Mouse (Mus musculus) embryonic facial prominence, embryonic 10.5 days (tissue): Measurements from ENCODE around the gene Abcc2. TPM values are rescaled to one million over a fixed set of nuclear protein-coding genes. Genes with fewer than 3 reads are reported as not detected.

Experiments
- DNase-seq: peaks from one replicate; pipeline ENCODE4 v3.0.0-alpha.2; 2017; ENCODE audit warnings: low spot score
- H3K27ac ChIP-seq: fragments of 300-500 bp; sonication (generic); replicated peaks from 2 replicates; pipeline ENCODE4 v1.5.1; 2016; ENCODE audit warnings: mild to moderate bottlenecking
- H3K27me3 ChIP-seq: fragments of 300-500 bp; sonication (generic); replicated peaks from 2 replicates; pipeline ENCODE4 v1.6.1; 2016; ENCODE audit warnings: low read depth, mild to moderate bottlenecking; ENCODE audit not compliant: poor library complexity, severe bottlenecking
- H3K36me3 ChIP-seq: fragments of 300-500 bp; sonication (generic); replicated peaks from 2 replicates; pipeline ENCODE4 v1.6.1; 2016; ENCODE audit warnings: mild to moderate bottlenecking, moderate library complexity
- H3K4me1 ChIP-seq: fragments of 300-500 bp; sonication (generic); 2 replicates; pipeline ENCODE4 v1.6.1; 2016
- H3K4me3 ChIP-seq: fragments of 300-500 bp; sonication (generic); 2 replicates; pipeline ENCODE4 v1.5.1; 2016; ENCODE audit warnings: mild to moderate bottlenecking, moderate library complexity
- H3K9me3 ChIP-seq: fragments of 300-500 bp; sonication (generic); 2 replicates; pipeline ENCODE4 v1.6.1; 2016; ENCODE audit warnings: mild to moderate bottlenecking
- WGBS: fragments of 180-500 bp; shearing (Covaris S2); methylation state at CpG from one replicate; pipeline ENCODE4 v1.1.7; 2016; 5-methylcytosine and 5-hydroxymethylcytosine counted together
- polyA plus RNA-seq: library from polyadenylated mRNA; unstranded; fragments of >200 nt; fragmentation: Nextera tagmentation; extraction: Ambion mirVana; gene quantifications from 2 replicates; pipeline ENCODE4 v1.2.1, GENCODE M21; 2016

Abcc2 gene
- 0.05 TPM in 1 of 2 replicates, not detected in the other for polyA plus RNA-seq

DNA sequence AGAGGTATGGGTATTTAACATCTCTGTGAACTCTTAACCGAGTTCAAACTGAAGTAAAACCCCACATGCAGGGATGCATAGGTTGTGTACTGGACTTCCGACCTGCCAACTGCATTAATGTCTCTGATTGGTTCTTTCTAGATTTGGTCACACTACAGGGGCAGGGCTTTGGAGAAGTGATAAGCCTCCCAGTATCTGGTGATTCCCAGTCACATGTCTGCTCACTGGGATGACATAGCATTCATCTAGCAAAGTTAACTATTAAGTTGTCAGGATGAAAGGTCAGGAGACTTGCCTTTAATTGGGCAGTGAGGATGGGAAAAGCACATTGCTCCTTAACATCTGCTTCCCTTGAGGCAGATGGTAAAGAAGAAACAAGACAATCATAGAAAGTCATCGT lies at the start of gene Abcc2:
Gene Abcc2, plus strand, starts transcription at position 213 of the 400 bp plus-strand sequence.
- 77% methylated on average over 3 of the region's 3 CpGs for WGBS
- Histone ChIP-seq H3K9me3 (no peaks in the 10 kb centered on the region), H3K4me3 (no peak within 1 kb of the TSS), H3K4me1 (no peaks in the 10 kb centered on the region), H3K27me3 (no peaks in the 10 kb centered on the region), H3K27ac (no peak within 1 kb of the TSS), H3K36me3 (no peaks in the 10 kb centered on the region)
- DNase-seq = no peak

DNA sequence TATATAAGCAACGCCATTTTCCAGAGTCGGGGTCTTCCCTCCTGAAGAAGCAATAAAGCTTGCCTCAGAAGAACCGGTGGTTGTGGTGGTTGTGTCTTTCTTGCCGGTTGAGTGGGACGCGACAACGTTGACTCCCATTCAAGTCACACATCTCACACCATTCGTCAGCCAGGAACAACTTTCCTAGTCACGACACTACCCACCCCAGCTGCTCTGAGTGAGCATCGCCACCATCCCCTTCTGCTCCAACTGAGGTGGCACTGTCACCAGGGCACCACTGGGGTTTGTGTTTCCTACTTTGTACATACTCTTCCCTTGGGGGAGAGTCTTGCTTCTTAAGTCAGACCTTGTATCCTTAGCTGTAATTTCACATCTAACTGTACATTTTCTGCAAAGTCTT lies 43.6 kb upstream of the Abcc2 start:
- Histone ChIP-seq H3K27me3 (no peaks in the 10 kb centered on the region), H3K9me3 (no peaks in the 10 kb centered on the region), H3K27ac (no peak overlapping the region), H3K4me1 (peaks cover 7% of the 10 kb centered on the region), H3K36me3 (peaks cover 94% of the 10 kb centered on the region), H3K4me3 (no peak overlapping the region)
- WGBS = 92% methylated on average over 10 of the region's 10 CpGs
- no peak for DNase-seq

GRCm38 (mm10) chr19:43743401-43743800 lies 38.6 kb upstream of the Abcc2 start:
- H3K4me3 ChIP-seq = no peak overlapping the region
- H3K4me1 ChIP-seq = no peaks in the 10 kb centered on the region
- 97% methylated on average over 7 of the region's 7 CpGs for WGBS
- H3K36me3 ChIP-seq = peaks cover 98% of the 10 kb centered on the region
- no peak for DNase-seq
- H3K27me3 ChIP-seq = no peaks in the 10 kb centered on the region
- H3K27ac ChIP-seq = no peak overlapping the region
- H3K9me3 ChIP-seq = no peaks in the 10 kb centered on the region

DNA sequence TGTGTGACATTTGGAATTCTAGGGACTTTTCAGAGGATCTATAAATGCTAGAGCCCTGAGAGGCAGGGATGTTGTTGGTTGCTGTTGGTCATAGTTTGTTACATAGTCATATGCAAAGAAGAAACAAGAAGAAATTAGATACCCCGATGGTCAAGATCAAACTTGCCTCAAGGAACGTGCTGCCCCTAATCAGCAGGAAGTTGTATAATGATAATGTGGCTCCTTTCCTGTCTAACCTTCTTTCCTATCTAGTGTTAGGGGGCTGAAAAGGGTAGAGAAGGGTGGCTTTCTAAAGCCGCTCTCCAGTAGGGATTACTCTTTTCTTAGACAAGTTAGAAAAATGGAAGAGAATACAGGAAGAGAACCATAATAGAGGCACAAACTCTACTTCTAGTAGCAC lies 36.3 kb upstream of the Abcc2 start:
- Histone ChIP-seq H3K4me1 (no peaks in the 10 kb centered on the region), H3K9me3 (no peaks in the 10 kb centered on the region), H3K4me3 (no peak overlapping the region), H3K27me3 (no peaks in the 10 kb centered on the region), H3K36me3 (peaks cover 97% of the 10 kb centered on the region), H3K27ac (no peak overlapping the region)
- no peak for DNase-seq
- WGBS = 92% methylated on average over 3 of the region's 3 CpGs

- Histone ChIP-seq H3K27me3 (no peaks in the 10 kb centered on the region), H3K36me3 (peaks cover 82% of the 10 kb centered on the region), H3K4me3 (no peak overlapping the region), H3K27ac (no peak overlapping the region), H3K4me1 (0 out of 2 replicates have a peak, but pooled peaks cover 5% of the 10 kb centered on the region), H3K9me3 (no peaks in the 10 kb centered on the region)
- WGBS = 94% methylated on average over 4 of the region's 4 CpGs
- no peak for DNase-seq
Observed at GRCm38 (mm10) chr19:43747877-43748276, 34.1 kb upstream of the Abcc2 start.

GRCm38 (mm10) chr19:43750008-43750407 lies 32.0 kb upstream of the Abcc2 start:
- 91% methylated on average over 2 of the region's 2 CpGs for WGBS
- Histone ChIP-seq H3K4me1 (peaks cover 9% of the 10 kb centered on the region), H3K4me3 (no peak overlapping the region), H3K9me3 (no peaks in the 10 kb centered on the region), H3K36me3 (peaks cover 62% of the 10 kb centered on the region), H3K27me3 (no peaks in the 10 kb centered on the region), H3K27ac (no peak overlapping the region)
- DNase-seq = no peak

DNA sequence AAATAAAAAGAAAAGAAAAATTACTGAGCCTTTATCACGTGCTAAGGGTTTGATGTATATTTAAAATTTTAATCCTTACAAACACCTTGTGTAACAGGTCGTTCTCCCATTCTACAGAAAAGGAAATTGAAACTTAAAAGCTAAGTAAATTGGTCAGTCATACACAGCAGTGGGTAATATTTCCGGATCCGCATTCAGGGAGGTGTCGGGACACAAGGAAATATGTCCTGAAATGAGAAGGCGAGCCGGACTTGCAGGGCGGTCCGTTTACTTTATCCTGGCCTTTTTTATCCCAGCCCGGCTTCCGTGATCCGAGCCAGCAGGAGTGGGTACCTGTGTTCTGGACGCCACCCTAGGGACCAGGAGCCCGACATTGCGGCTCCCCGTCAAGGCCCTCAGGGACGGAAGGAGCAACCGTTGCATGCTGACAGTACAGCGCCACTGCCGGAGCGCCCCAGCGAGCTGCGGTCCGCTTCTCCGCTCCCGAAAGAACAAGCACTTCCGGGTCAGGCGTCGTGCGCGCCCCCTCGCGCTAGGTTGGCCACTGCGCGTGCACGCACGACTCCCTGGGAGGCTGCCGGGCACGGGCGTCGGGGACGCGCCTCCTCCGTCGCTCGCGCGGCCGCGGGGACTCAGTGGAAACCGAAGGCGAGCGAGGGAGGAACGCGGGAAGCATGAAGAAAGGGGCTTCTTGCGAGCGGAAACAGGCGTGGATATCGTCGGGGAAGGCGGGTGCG lies 29.3 kb upstream of the Abcc2 start, which contains the start of the genes Cutc and Cox15:
Gene Cutc, plus strand, starts transcription at position 508 of the 737 bp plus-strand sequence.
Gene Cox15, minus strand, starts transcription at position 512 of the 737 bp plus-strand sequence.
- under 1% methylated on average over 62 of the region's 62 CpGs for WGBS
- peak within 1 kb of the TSS; percentile 79 for H3K4me3 ChIP-seq
- H3K36me3 ChIP-seq = peaks cover 35% of the 10 kb centered on the region
- DNase-seq = peak; percentile 97
- no peaks in the 10 kb centered on the region for H3K27me3 ChIP-seq
- peaks cover 9% of the 10 kb centered on the region for H3K4me1 ChIP-seq
- H3K9me3 ChIP-seq = no peaks in the 10 kb centered on the region
- peak within 1 kb of the TSS; percentile 97 for H3K27ac ChIP-seq

DNA sequence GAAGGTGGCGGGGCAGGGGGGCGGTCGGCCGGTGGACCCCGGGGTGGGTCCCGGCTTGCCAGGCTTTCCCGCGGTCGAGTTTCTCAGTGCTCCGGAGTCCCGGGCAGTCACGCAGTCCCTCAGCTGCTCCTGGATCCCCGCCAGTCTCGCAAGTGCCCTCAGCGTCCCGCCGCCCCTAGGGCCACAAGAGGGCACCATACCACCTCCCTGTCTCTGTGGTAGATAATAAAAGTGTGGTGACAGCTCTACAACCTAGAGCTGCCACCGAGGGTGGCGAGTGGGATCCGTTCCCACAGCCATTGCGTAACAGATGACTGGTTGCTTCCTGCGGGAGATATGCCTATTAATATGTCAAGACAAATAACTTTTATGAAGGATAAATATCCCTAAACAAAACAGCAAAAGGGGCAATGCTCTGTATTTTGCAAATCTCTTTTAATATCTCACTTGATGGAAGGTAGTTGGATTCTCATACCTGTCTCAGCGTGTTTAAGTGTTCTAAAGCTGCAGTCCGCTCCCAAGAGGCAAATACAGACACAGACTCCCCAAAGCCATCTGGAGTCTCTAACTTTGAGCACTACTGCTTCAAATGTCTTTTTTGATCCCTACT lies 28.7 kb upstream of the Abcc2 start:
- H3K36me3 ChIP-seq = peaks cover 28% of the 10 kb centered on the region
- peak; percentile 86 for DNase-seq
- WGBS = 1% methylated on average over 23 of the region's 24 CpGs

DNA sequence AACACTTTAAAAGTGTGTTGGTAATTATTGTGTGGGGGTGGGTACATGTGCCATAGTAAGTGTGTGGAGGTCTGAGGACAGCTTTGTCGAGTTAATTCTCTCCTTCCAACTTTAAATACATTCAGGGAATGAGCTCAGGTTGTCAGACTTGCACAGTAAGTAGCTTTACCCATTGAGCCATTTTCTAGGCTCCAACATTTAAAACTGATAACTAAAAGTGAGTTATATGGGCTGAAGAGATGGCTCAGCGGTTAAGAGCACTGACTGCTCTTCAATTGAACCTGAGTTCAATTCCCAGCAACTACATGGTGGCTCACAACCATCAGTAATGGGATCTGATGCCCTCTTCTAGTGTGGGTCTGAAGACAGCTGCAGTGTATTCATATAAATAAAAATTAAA lies 27.8 kb upstream of the Abcc2 start:
- H3K36me3 ChIP-seq = peaks cover 19% of the 10 kb centered on the region
- H3K27me3 ChIP-seq = no peaks in the 10 kb centered on the region
- no peak overlapping the region for H3K27ac ChIP-seq
- peaks cover 9% of the 10 kb centered on the region for H3K4me1 ChIP-seq
- H3K4me3 ChIP-seq = no peak overlapping the region
- no peak for DNase-seq
- 78% methylated on average over 2 of the region's 2 CpGs for WGBS
- H3K9me3 ChIP-seq = no peaks in the 10 kb centered on the region

More for the DNA sequence above, 28.7 kb upstream of the Abcc2 start:
- Histone ChIP-seq H3K9me3 (no peaks in the 10 kb centered on the region), H3K27ac (peak overlapping the region; percentile 97), H3K4me3 (peak overlapping the region; percentile 79), H3K4me1 (peaks cover 9% of the 10 kb centered on the region), H3K27me3 (no peaks in the 10 kb centered on the region)

DNA sequence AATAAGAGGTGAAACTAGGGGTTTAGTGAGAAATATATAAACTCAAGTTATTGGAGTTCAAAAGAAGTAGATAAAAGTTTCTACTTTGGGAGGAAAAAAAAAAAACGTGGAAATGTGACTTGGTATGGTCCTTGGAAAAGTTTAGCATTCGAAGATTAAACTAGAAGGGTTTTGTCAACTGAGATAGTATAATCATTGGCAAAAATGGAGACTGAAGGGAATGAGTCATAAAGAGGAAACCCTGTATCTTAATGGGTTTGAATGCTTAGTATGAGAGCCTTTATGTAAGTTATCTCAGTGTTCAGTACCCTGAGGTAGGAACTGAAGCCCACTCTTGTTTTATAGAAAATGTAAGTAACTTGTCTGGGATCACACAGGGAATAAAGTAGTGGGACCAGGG lies 27.1 kb upstream of the Abcc2 start:
- 72% methylated on average over 2 of the region's 2 CpGs for WGBS
- H3K36me3 ChIP-seq = peaks cover 15% of the 10 kb centered on the region
- no peaks in the 10 kb centered on the region for H3K9me3 ChIP-seq
- no peak overlapping the region for H3K27ac ChIP-seq
- H3K27me3 ChIP-seq = no peaks in the 10 kb centered on the region
- DNase-seq = no peak
- H3K4me1 ChIP-seq = peaks cover 9% of the 10 kb centered on the region
- H3K4me3 ChIP-seq = no peak overlapping the region

DNA sequence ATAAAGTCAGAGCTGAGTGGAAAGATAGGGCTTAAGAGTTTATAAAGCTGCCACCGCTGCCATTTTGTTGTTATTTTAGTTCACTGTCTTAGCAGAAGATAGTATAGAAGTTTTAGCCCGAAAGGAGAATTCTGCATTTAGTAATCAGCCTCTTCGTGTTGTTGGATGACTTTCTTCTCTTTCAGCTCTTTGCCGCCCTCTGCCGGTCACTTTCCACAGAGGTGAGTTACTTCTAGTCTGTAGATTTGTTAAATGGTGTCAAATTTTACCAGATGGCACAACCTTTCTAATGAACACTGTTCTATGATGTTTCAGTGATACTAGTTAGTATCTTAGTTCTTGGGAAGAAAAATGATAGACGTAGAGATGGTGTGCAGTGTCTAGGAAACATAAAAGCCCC lies 21.5 kb upstream of the Abcc2 start:
- no peaks in the 10 kb centered on the region for H3K9me3 ChIP-seq

DNA sequence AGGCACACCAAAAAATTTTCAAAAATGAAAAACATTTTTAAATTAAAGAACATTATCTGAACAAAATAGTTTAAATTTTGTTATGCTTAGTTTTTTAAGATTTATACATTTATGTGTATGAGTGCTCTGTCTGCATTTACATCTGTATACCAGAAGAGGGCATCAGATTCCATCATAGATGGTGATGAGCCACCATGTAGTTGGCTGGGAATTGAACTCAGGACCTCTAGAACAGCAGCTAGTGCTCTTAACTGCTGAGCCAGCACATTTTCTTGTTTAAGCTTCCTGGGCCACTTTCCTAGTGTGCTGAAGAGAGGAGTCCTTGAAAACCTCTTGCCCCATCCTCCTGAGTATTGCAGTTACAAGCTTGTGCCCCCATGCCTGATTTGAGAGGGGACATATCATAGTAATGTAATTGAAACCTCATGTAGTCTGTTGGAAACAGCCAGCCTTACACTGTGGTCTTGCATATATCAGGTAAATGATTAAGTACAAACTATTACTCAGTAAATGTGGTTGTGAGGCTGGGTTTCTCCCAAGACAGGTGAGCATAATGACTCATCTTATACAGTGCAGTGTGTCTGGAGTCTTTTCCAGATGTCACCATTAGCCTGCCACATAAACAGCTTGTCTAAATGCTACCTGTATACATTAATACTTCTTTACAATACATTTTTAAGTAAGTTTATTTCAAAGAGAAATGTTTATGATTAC lies 20.3 kb upstream of the Abcc2 start:
- Histone ChIP-seq H3K9me3 (no peaks in the 10 kb centered on the region), H3K4me1 (no peaks in the 10 kb centered on the region), H3K27ac (no peak overlapping the region), H3K27me3 (no peaks in the 10 kb centered on the region), H3K36me3 (no peaks in the 10 kb centered on the region), H3K4me3 (no peak overlapping the region)
- DNase-seq = no peak

More for the DNA sequence above, 21.5 kb upstream of the Abcc2 start:
- no peaks in the 10 kb centered on the region for H3K36me3 ChIP-seq
- no peak overlapping the region for H3K27ac ChIP-seq
- 29% methylated on average over 6 of the region's 6 CpGs for WGBS
- peak; percentile 80 for DNase-seq
- no peaks in the 10 kb centered on the region for H3K4me1 ChIP-seq
- H3K27me3 ChIP-seq = no peaks in the 10 kb centered on the region
- H3K4me3 ChIP-seq = no peak overlapping the region
